9 mouse cellular contexts compared by ENCODE assay signal in genomic region chr7:29296998-29297397, GRCm38 (mm10). TPM values are rescaled to one million over a fixed set of nuclear protein-coding genes. Genes with fewer than 3 reads are reported as not detected.
DNase-seq lines count a peak whose midpoint lies in the region; ATAC-seq lines count a peak whose summit lies in the region.
"Had no signal": no experiment of that assay in that cellular context is flagged by ENCODE, and none has a peak within 500 bp of the region (broad histone marks: within the 10 kb centered on the region; RNA-seq: fewer than 3 reads in every experiment).

No protein-coding gene starts in this region.

- H3K4me1 ChIP-seq in hindbrain, embryonic 14.5 days (replicated peaks; ENCODE audit: control insufficient read depth, insufficient read depth, low read length), result 0 out of 2 replicates have a peak, but pooled peaks cover 4% of the 10 kb centered on the region
- peaks cover 15% of the 10 kb centered on the region for H3K4me1 ChIP-seq in neural tube, embryonic 15.5 days

- H3K4me2 ChIP-seq in hindbrain, embryonic 14.5 days (replicated peaks), result 0 out of 2 replicates have a peak overlapping the region, but pooled peaks have one; percentile 10
- H3K4me2 ChIP-seq in neural tube, embryonic 15.5 days, result 0 out of 2 replicates have a peak overlapping the region, but pooled peaks have one; percentile 25
- H3K4me2 ChIP-seq: embryonic facial prominence, embryonic 15.5 days had no signal

- H3K9ac ChIP-seq in hindbrain, embryonic 14.5 days, result no peak overlapping the region
- no peak overlapping the region for H3K9ac ChIP-seq in neural tube, embryonic 15.5 days (replicated peaks)
- H3K9ac ChIP-seq: embryonic facial prominence, embryonic 15.5 days had no signal

- WGBS in hindbrain, embryonic 14.5 days, result 11% methylated on average over 10 of the region's 10 CpGs
- WGBS in neural tube, embryonic 15.5 days, result 17% methylated on average over 10 of the region's 10 CpGs

- peak; percentile 46 to 63 for DNase-seq in left cerebral cortex, postnatal 25 days (ENCODE audit: low spot score in 2 of 2)
- DNase-seq in left cerebral cortex, adult 8-10 months (ENCODE audit: low spot score in 2 of 2), result no peak
- DNase-seq in adipocyte (ENCODE audit: low spot score) (peak; percentile 71), liver (peak; percentile 58)
- DNase-seq in hindbrain, embryonic 14.5 days (ENCODE audit: low spot score), result peak; percentile 81
- no peak for DNase-seq in urinary bladder, postnatal 25 days (ENCODE audit: low spot score)

- peak; percentile 78; the same call in 1 of the 2 replicates for ATAC-seq in erythroblast, adult 5-6 weeks (replicated peaks; ENCODE audit: low FRiP score, poor library complexity, severe bottlenecking)
- no peak for ATAC-seq in hindbrain, embryonic 14.5 days (ENCODE audit: low FRiP score)
- ATAC-seq in neural tube, embryonic 15.5 days (ENCODE audit: low FRiP score), result no peak

- H3K27me3 ChIP-seq in hindbrain, embryonic 14.5 days (ENCODE audit: control insufficient read depth, insufficient read depth, low read length), result no peaks in the 10 kb centered on the region
- no peaks in the 10 kb centered on the region; the same call in 1 of the 2 replicates for H3K27me3 ChIP-seq in neural tube, embryonic 15.5 days (replicated peaks)
- H3K27me3 ChIP-seq: embryonic facial prominence, embryonic 15.5 days had no signal

- intact Hi-C loops in left cerebral cortex, postnatal 25 days (cut with DNase I), result loop anchor here (1.0 to 10.0 kb wide), 4 partner anchors 50 to 246 kb away; partner anchors contain the start of genes Ggn and Spred3

- H3K27ac ChIP-seq in hindbrain, embryonic 14.5 days, result no peak overlapping the region
- H3K27ac ChIP-seq in neural tube, embryonic 15.5 days (replicated peaks), result no peak overlapping the region
- H3K27ac ChIP-seq: embryonic facial prominence, embryonic 15.5 days had no signal

- no peaks in the 10 kb centered on the region for H3K36me3 ChIP-seq in hindbrain, embryonic 14.5 days (replicated peaks; ENCODE audit: control insufficient read depth, insufficient read depth)
- H3K36me3 ChIP-seq in neural tube, embryonic 15.5 days, result no peaks in the 10 kb centered on the region
- H3K36me3 ChIP-seq: embryonic facial prominence, embryonic 15.5 days had no signal

- no peak overlapping the region for H3K4me3 ChIP-seq in hindbrain, embryonic 14.5 days (replicated peaks; ENCODE audit: low read length)
- H3K4me3 ChIP-seq in neural tube, embryonic 15.5 days (replicated peaks), result no peak overlapping the region
- H3K4me3 ChIP-seq: embryonic facial prominence, embryonic 15.5 days had no signal

- H3K9me3 ChIP-seq in hindbrain, embryonic 14.5 days (ENCODE audit: control insufficient read depth, low read length), result no peaks in the 10 kb centered on the region
- no peaks in the 10 kb centered on the region for H3K9me3 ChIP-seq in neural tube, embryonic 15.5 days (replicated peaks)
- H3K9me3 ChIP-seq: embryonic facial prominence, embryonic 15.5 days had no signal

RNA-seq across cellular contexts. Expression of gene Dpf1, which starts 6.8 kb away (rescaled TPM):
- total RNA-seq in left cerebral cortex, postnatal 25 days (2021), result 100 to 1,000 TPM; 110 to 115 TPM
- total RNA-seq in left cerebral cortex, adult 8-10 months (2022), result 100 to 1,000 TPM in 2 of 4 experiments, 10 to 100 TPM in 2; 87.4 to 112 (median 99.7) TPM
- not detected in 2 replicates for total RNA-seq in erythroblast, adult 5-6 weeks (2015; ENCODE audit: low replicate concordance)
- not detected in 2 replicates for total RNA-seq in erythroblast, adult 5-6 weeks (2017; ENCODE audit: low replicate concordance)
- polyA plus RNA-seq in hindbrain, embryonic 14.5 days (2014; fragmentation: Nextera tagmentation; extraction: Ambion mirVana), result 160 and 161 TPM in 2 replicates
- 148 and 198 TPM in 2 replicates for polyA plus RNA-seq in neural tube, embryonic 15.5 days (2015; fragmentation: Nextera tagmentation; extraction: Ambion mirVana)

RNA-seq across cellular contexts. Expression of gene Ppp1r14a, which starts 7.9 kb away (rescaled TPM):
- total RNA-seq in left cerebral cortex, postnatal 25 days (2021), result 10 to 100 TPM; 13.6 to 14.2 TPM
- total RNA-seq in left cerebral cortex, adult 8-10 months (2022), result 10 to 100 TPM; 35.3 to 41.0 (median 39.8) TPM
- total RNA-seq in erythroblast, adult 5-6 weeks (2015; ENCODE audit: low replicate concordance), result not detected in 2 replicates
- total RNA-seq in erythroblast, adult 5-6 weeks (2017; ENCODE audit: low replicate concordance), result not detected in 2 replicates
- polyA plus RNA-seq in hindbrain, embryonic 14.5 days (2014; fragmentation: Nextera tagmentation; extraction: Ambion mirVana), result 2.2 and 3.6 TPM in 2 replicates
- polyA plus RNA-seq in neural tube, embryonic 15.5 days (2015; fragmentation: Nextera tagmentation; extraction: Ambion mirVana), result 2.8 and 13.3 TPM in 2 replicates

RNA-seq across cellular contexts. Expression of gene Spint2, which starts 15.3 kb away (rescaled TPM):
- 10 to 100 TPM; 21.1 to 24.4 TPM for total RNA-seq in left cerebral cortex, postnatal 25 days (2021)
- total RNA-seq in left cerebral cortex, adult 8-10 months (2022), result 10 to 100 TPM; 27.9 to 38.2 (median 33.0) TPM
- 15.5 and 18.8 TPM in 2 replicates for total RNA-seq in erythroblast, adult 5-6 weeks (2015; ENCODE audit: low replicate concordance)
- total RNA-seq in erythroblast, adult 5-6 weeks (2017; ENCODE audit: low replicate concordance), result 6.8 and 7.6 TPM in 2 replicates
- polyA plus RNA-seq in hindbrain, embryonic 14.5 days (2014; fragmentation: Nextera tagmentation; extraction: Ambion mirVana), result 71.3 and 73.2 TPM in 2 replicates
- 62.7 and 140 TPM in 2 replicates for polyA plus RNA-seq in neural tube, embryonic 15.5 days (2015; fragmentation: Nextera tagmentation; extraction: Ambion mirVana)

RNA-seq across cellular contexts. Expression of gene 2200002D01Rik, which starts 48.7 kb away (rescaled TPM):
- total RNA-seq in left cerebral cortex, postnatal 25 days (2021), result not detected
- not detected for total RNA-seq in left cerebral cortex, adult 8-10 months (2022)
- total RNA-seq in erythroblast, adult 5-6 weeks (2015; ENCODE audit: low replicate concordance), result not detected in 2 replicates
- 2.5 TPM in 1 of 2 replicates, not detected in the other for total RNA-seq in erythroblast, adult 5-6 weeks (2017; ENCODE audit: low replicate concordance)
- polyA plus RNA-seq in hindbrain, embryonic 14.5 days (2014; fragmentation: Nextera tagmentation; extraction: Ambion mirVana), result 0.61 and 0.67 TPM in 2 replicates
- 1.4 and 12.8 TPM in 2 replicates for polyA plus RNA-seq in neural tube, embryonic 15.5 days (2015; fragmentation: Nextera tagmentation; extraction: Ambion mirVana)

RNA-seq across cellular contexts. Expression of gene Yif1b, which starts 58.9 kb away (rescaled TPM):
- total RNA-seq in left cerebral cortex, postnatal 25 days (2021), result 10 to 100 TPM; 48.5 to 52.0 TPM
- 10 to 100 TPM; 50.5 to 55.8 (median 53.6) TPM for total RNA-seq in left cerebral cortex, adult 8-10 months (2022)
- total RNA-seq in erythroblast, adult 5-6 weeks (2015; ENCODE audit: low replicate concordance), result 8.5 and 11.5 TPM in 2 replicates
- 7.0 and 7.2 TPM in 2 replicates for total RNA-seq in erythroblast, adult 5-6 weeks (2017; ENCODE audit: low replicate concordance)
- polyA plus RNA-seq in hindbrain, embryonic 14.5 days (2014; fragmentation: Nextera tagmentation; extraction: Ambion mirVana), result 96.6 and 101 TPM in 2 replicates
- 112 and 113 TPM in 2 replicates for polyA plus RNA-seq in neural tube, embryonic 15.5 days (2015; fragmentation: Nextera tagmentation; extraction: Ambion mirVana)

Comparison
In these comparisons a context has a peak if more than half of its experiments do, and no peak if none do; other contexts are left out.
1. DNase-seq: peak in left cerebral cortex, postnatal 25 days (2 of 2), adipocyte (single experiment), hindbrain, embryonic 14.5 days (single experiment) and liver (single experiment); none in left cerebral cortex, adult 8-10 months (0 of 2) and urinary bladder, postnatal 25 days (single experiment).
2. RNA of gene Dpf1, which starts 6.8 kb away (total RNA-seq): 110 to 115 TPM in left cerebral cortex, postnatal 25 days and 87.4 to 112 TPM in left cerebral cortex, adult 8-10 months; not detected in erythroblast, adult 5-6 weeks; every median in the first group is over 10 times any median in the second.
3. RNA of gene Ppp1r14a, which starts 7.9 kb away (total RNA-seq): 35.3 to 41.0 TPM in left cerebral cortex, adult 8-10 months and 13.6 to 14.2 TPM in left cerebral cortex, postnatal 25 days; not detected in erythroblast, adult 5-6 weeks; every median in the first group is over 10 times any median in the second.